Comparison of ENCODE assay signal across 9 mouse cellular contexts in genomic region chr1:170110516-170111332, GRCm38 (mm10). TPM values are rescaled to one million over a fixed set of nuclear protein-coding genes. Genes with fewer than 3 reads are reported as not detected.
DNase-seq lines count a peak whose midpoint lies in the region; ATAC-seq lines count a peak whose summit lies in the region.
"Had no signal": no experiment of that assay in that cellular context is flagged by ENCODE, and none has a peak within 500 bp of the region (broad histone marks: within the 10 kb centered on the region; RNA-seq: fewer than 3 reads in every experiment).

Gene Ddr2, minus strand, starts transcription at chr1:170110762.

- peak; percentile 89 for ATAC-seq in embryonic facial prominence, embryonic 11.5 days (replicated peaks; ENCODE audit: insufficient number of reproducible peaks, low FRiP score, low TSS enrichment, low read depth)
- no peak for ATAC-seq in heart, embryonic 11.5 days (replicated peaks; ENCODE audit: insufficient number of reproducible peaks, low FRiP score, low TSS enrichment)
- ATAC-seq in kidney, embryonic 14.5 days (ENCODE audit: low FRiP score, low TSS enrichment): peak; percentile 88
- no peak for ATAC-seq in granulocyte monocyte progenitor cell, adult 5-6 weeks (replicated peaks; ENCODE audit: poor library complexity, severe bottlenecking)

- H3K4me2 ChIP-seq in embryonic facial prominence, embryonic 11.5 days (ENCODE audit: low read depth, low read length): peak within 1 kb of the TSS; percentile 65
- H3K4me2 ChIP-seq in heart, embryonic 11.5 days: peak within 1 kb of the TSS; percentile 25
- H3K4me2 ChIP-seq in kidney, embryonic 14.5 days (replicated peaks; ENCODE audit: low read depth, low read length): peak within 1 kb of the TSS; percentile 45

- H3K9me3 ChIP-seq in embryonic facial prominence, embryonic 11.5 days (replicated peaks; ENCODE audit: control insufficient read depth, low read length): no peaks in the 10 kb centered on the region
- H3K9me3 ChIP-seq in heart, embryonic 11.5 days (replicated peaks; ENCODE audit: control insufficient read depth, low read length): no peaks in the 10 kb centered on the region
- H3K9me3 ChIP-seq in kidney, embryonic 14.5 days (ENCODE audit: control insufficient read depth, low read length): no peaks in the 10 kb centered on the region

- H3K9ac ChIP-seq in embryonic facial prominence, embryonic 11.5 days (replicated peaks; ENCODE audit: low read length): peak within 1 kb of the TSS; percentile 75
- 0 out of 2 replicates have a peak within 1 kb of the TSS, but pooled peaks have one; percentile 22 for H3K9ac ChIP-seq in heart, embryonic 11.5 days (ENCODE audit: low read depth, low read length)
- peak within 1 kb of the TSS; percentile 59 for H3K9ac ChIP-seq in kidney, embryonic 14.5 days (ENCODE audit: low read depth, low read length)

- no peaks in the 10 kb centered on the region for H3K36me3 ChIP-seq in embryonic facial prominence, embryonic 11.5 days (replicated peaks; ENCODE audit: control insufficient read depth, insufficient read depth, low read depth, low read length)
- H3K36me3 ChIP-seq in heart, embryonic 11.5 days (ENCODE audit: control insufficient read depth, insufficient read depth, low read length): no peaks in the 10 kb centered on the region
- H3K36me3 ChIP-seq in kidney, embryonic 14.5 days (ENCODE audit: control insufficient read depth, insufficient read depth, low read length): no peaks in the 10 kb centered on the region

- peaks cover 4% of the 10 kb centered on the region; the same call in 1 of the 2 replicates for H3K4me1 ChIP-seq in embryonic facial prominence, embryonic 11.5 days (ENCODE audit: control insufficient read depth, insufficient read depth, low read length)
- H3K4me1 ChIP-seq in heart, embryonic 11.5 days (ENCODE audit: control insufficient read depth, insufficient read depth, low read length): no peaks in the 10 kb centered on the region
- H3K4me1 ChIP-seq in kidney, embryonic 14.5 days (ENCODE audit: control insufficient read depth, insufficient read depth, low read length): no peaks in the 10 kb centered on the region

- DNase-seq in right cerebral cortex, postnatal 10 days (ENCODE audit: low spot score in 2 of 2): peak; percentile 43 to 47
- no peak for DNase-seq in right cerebral cortex, postnatal 25 days
- peak; percentile 93 for DNase-seq in embryonic facial prominence, embryonic 11.5 days (ENCODE audit: low spot score)
- peak; percentile 67 to 82 for DNase-seq in lung, postnatal 4 days
- peak; percentile 57 for DNase-seq in urinary bladder, postnatal 25 days (ENCODE audit: low spot score)

- peak within 1 kb of the TSS; percentile 92 for H3K27ac ChIP-seq in embryonic facial prominence, embryonic 11.5 days (replicated peaks; ENCODE audit: low read depth, low read length)
- H3K27ac ChIP-seq in heart, embryonic 11.5 days (ENCODE audit: low read depth, low read length): peak within 1 kb of the TSS; percentile 18; the same call in 1 of the 2 replicates
- H3K27ac ChIP-seq in kidney, embryonic 14.5 days (ENCODE audit: low read depth, low read length): peak within 1 kb of the TSS; percentile 83; the same call in 1 of the 2 replicates
- H3K27ac ChIP-seq: macrophage had no signal

- H3K4me3 ChIP-seq in embryonic facial prominence, embryonic 11.5 days (ENCODE audit: low read depth, low read length): peak within 1 kb of the TSS; percentile 53
- H3K4me3 ChIP-seq in heart, embryonic 11.5 days (ENCODE audit: low read depth, low read length): peak within 1 kb of the TSS; percentile 13
- H3K4me3 ChIP-seq in kidney, embryonic 14.5 days (ENCODE audit: low read length): peak within 1 kb of the TSS; percentile 36

- no peaks in the 10 kb centered on the region for H3K27me3 ChIP-seq in embryonic facial prominence, embryonic 11.5 days (ENCODE audit: control insufficient read depth, insufficient read depth, low read length)
- H3K27me3 ChIP-seq in heart, embryonic 11.5 days (ENCODE audit: control insufficient read depth, insufficient read depth, low read length): no peaks in the 10 kb centered on the region
- no peaks in the 10 kb centered on the region for H3K27me3 ChIP-seq in kidney, embryonic 14.5 days (ENCODE audit: control insufficient read depth, insufficient read depth, low read length)

- 30% methylated on average over 17 of the region's 17 CpGs for WGBS in embryonic facial prominence, embryonic 11.5 days
- WGBS in heart, embryonic 11.5 days (ENCODE audit: insufficient replicate concordance): 59% methylated on average over 17 of the region's 17 CpGs
- 62% methylated on average over 17 of the region's 17 CpGs for WGBS in kidney, embryonic 14.5 days

RNA-seq across cellular contexts. Expression of gene Ddr2, which starts in this region (rescaled TPM):
- 78.7 and 87.5 TPM in 2 replicates for polyA plus RNA-seq in embryonic facial prominence, embryonic 11.5 days (2014; fragmentation: Nextera tagmentation; extraction: Ambion mirVana)
- 10.2 and 10.7 TPM in 2 replicates for polyA plus RNA-seq in heart, embryonic 11.5 days (2014; fragmentation: Nextera tagmentation; extraction: Ambion mirVana)
- 22.3 and 29.5 TPM in 2 replicates for polyA plus RNA-seq in kidney, embryonic 14.5 days (2014; fragmentation: Nextera tagmentation; extraction: Ambion mirVana)
- total RNA-seq in granulocyte monocyte progenitor cell, adult 5-6 weeks (2014; fragmentation: Nextera tagmentation): not detected in 2 replicates
- total RNA-seq in granulocyte monocyte progenitor cell, adult 5-6 weeks (2017): 0.05 TPM in 1 of 2 replicates, not detected in the other

Comparison
In these comparisons a context has a peak if more than half of its experiments do, and no peak if none do; other contexts are left out.
1. ATAC-seq: peak in embryonic facial prominence, embryonic 11.5 days (single experiment) and kidney, embryonic 14.5 days (single experiment); none in heart, embryonic 11.5 days (single experiment) and granulocyte monocyte progenitor cell, adult 5-6 weeks (single experiment).
2. H3K27ac ChIP-seq: peak in every context shown above with its lines; median percentile 92 in embryonic facial prominence, embryonic 11.5 days; 83 in kidney, embryonic 14.5 days; 18 in heart, embryonic 11.5 days.
3. H3K9ac ChIP-seq: peak in every context shown above with its lines; median percentile 75 in embryonic facial prominence, embryonic 11.5 days; 59 in kidney, embryonic 14.5 days; 22 in heart, embryonic 11.5 days.
4. Peak in every context shown above with its lines, with median percentiles within 50 percentile points of each other: H3K4me2 ChIP-seq and H3K4me3 ChIP-seq.